Mouse (Mus musculus): Measurements from ENCODE around the gene Gm21943. TPM values are rescaled to one million over a fixed set of nuclear protein-coding genes. Genes with fewer than 3 reads are reported as not detected.
"Not testable (repeated sequence)": the region's sequence is repeated elsewhere in the genome, so short reads cannot be mapped to it uniquely, and the experiment has no call there.

The Gm21943 gene
- not detected in 2 replicates for polyA plus RNA-seq (2015; fragmentation: Nextera tagmentation; extraction: Ambion mirVana)

- WGBS, result no CpG with 5 or more reads among the region's 4 CpGs
- H3K27ac ChIP-seq (ENCODE audit: low read depth, low read length); H3K4me3 ChIP-seq (ENCODE audit: low read length); ATAC-seq; H3K27me3 ChIP-seq (replicated peaks; ENCODE audit: control insufficient read depth, insufficient read depth, low read length); H3K4me1 ChIP-seq (ENCODE audit: control insufficient read depth, insufficient read depth, low read depth, low read length); H3K36me3 ChIP-seq (ENCODE audit: control insufficient read depth, insufficient read depth, low read length); H3K4me2 ChIP-seq (ENCODE audit: low read length); H3K9me3 ChIP-seq (ENCODE audit: control insufficient read depth, low read length); H3K9ac ChIP-seq (ENCODE audit: low read depth, low read length): not testable (repeated sequence)
These were observed at the start of gene Gm21943 for GRCm38 (mm10) chrY:57533644-57534043. Gene Gm21943 (minus strand): TSS chrY:57533744.

Other genes starting within 250 kb of the Gm21943 start
- gene Gm28961, start 172.0 kb upstream of the Gm21943 start, polyA plus RNA-seq (2015; fragmentation: Nextera tagmentation; extraction: Ambion mirVana), result not detected in 2 replicates